Mouse (Mus musculus): ENCODE measurements around the gene Nup210.

The Nup210 gene

GRCm38 (mm10) chr6:91116244-91117145 lies at the start of gene Nup210:
TSS of gene Nup210 (minus strand) at chr6:91116829.
- in situ Hi-C loops (cut with MboI, MseI) = loop anchor here (10.0 kb wide), 2 partner anchors 568 to 588 kb away; partner anchors contain the start of gene Slc6a6 (in 1 of the 2)

GRCm38 (mm10) chr6:91165210-91165609 lies 48.6 kb upstream of the Nup210 start:
- in situ Hi-C loops (cut with MboI, MseI) = loop anchor here (5.0 kb wide), 2 partner anchors 112 to 247 kb away; partner anchors contain the start of gene Wnt7a (in 1 of the 2)

- in situ Hi-C loops (cut with MboI, MseI) = loop anchor here in 1 of 2 experiments (5.0 kb wide), 1 partner anchor 118 kb away; no protein-coding TSS in a partner anchor
Measured at GRCm38 (mm10) chr6:91164584-91164983, 48.0 kb upstream of the Nup210 start.

GRCm38 (mm10) chr6:91163195-91163911 lies 46.7 kb upstream of the Nup210 start:
- in situ Hi-C loops (cut with MboI, MseI) = loop anchor here in 1 of 2 experiments (5.0 kb wide), 1 partner anchor 119 kb away; no protein-coding TSS in a partner anchor

GRCm38 (mm10) chr6:91162314-91162713 lies 45.7 kb upstream of the Nup210 start:
- in situ Hi-C loops (cut with MboI, MseI) = loop anchor here in 1 of 2 experiments (5.0 kb wide), 1 partner anchor 120 kb away; no protein-coding TSS in a partner anchor

- in situ Hi-C loops (cut with MboI, MseI) = loop anchor here in 1 of 2 experiments (5.0 kb wide), 1 partner anchor 121 kb away; no protein-coding TSS in a partner anchor
Measured at GRCm38 (mm10) chr6:91161506-91162235, 45.0 kb upstream of the Nup210 start.

GRCm38 (mm10) chr6:91160976-91161375 lies 44.3 kb upstream of the Nup210 start:
- in situ Hi-C loops (cut with MboI, MseI) = loop anchor here in 1 of 2 experiments (5.0 kb wide), 1 partner anchor 121 kb away; no protein-coding TSS in a partner anchor

GRCm38 (mm10) chr6:91160399-91160798 lies 43.8 kb upstream of the Nup210 start:
- in situ Hi-C loops (cut with MboI, MseI) = loop anchor here in 1 of 2 experiments (5.0 kb wide), 1 partner anchor 122 kb away; no protein-coding TSS in a partner anchor

GRCm38 (mm10) chr6:91159047-91159446 lies 42.4 kb upstream of the Nup210 start:
- in situ Hi-C loops (cut with MboI, MseI) = loop anchor here in 1 of 2 experiments (10.0 kb wide), 1 partner anchor 576 kb away; no protein-coding TSS in a partner anchor

GRCm38 (mm10) chr6:91157237-91157570 lies 40.6 kb upstream of the Nup210 start:
- in situ Hi-C loops (cut with MboI, MseI) = loop anchor here in 1 of 2 experiments (10.0 kb wide), 1 partner anchor 578 kb away; no protein-coding TSS in a partner anchor

- in situ Hi-C loops (cut with MboI, MseI) = loop anchor here in 1 of 2 experiments (10.0 kb wide), 1 partner anchor 578 kb away; no protein-coding TSS in a partner anchor
Measured at GRCm38 (mm10) chr6:91156554-91157236, 40.1 kb upstream of the Nup210 start, which contains the start of gene Hdac11. TSS of gene Hdac11 (plus strand) at chr6:91156665.

- in situ Hi-C loops (cut with MboI, MseI) = loop anchor here in 1 of 2 experiments (10.0 kb wide), 1 partner anchor 579 kb away; no protein-coding TSS in a partner anchor
Measured at GRCm38 (mm10) chr6:91156062-91156461, 39.4 kb upstream of the Nup210 start.

- in situ Hi-C loops (cut with MboI, MseI) = loop anchor here in 1 of 2 experiments (10.0 kb wide), 1 partner anchor 580 kb away; no protein-coding TSS in a partner anchor
Measured at GRCm38 (mm10) chr6:91155286-91155685, 38.7 kb upstream of the Nup210 start.

- in situ Hi-C loops (cut with MboI, MseI) = loop anchor here in 1 of 2 experiments (10.0 kb wide), 1 partner anchor 580 kb away; no protein-coding TSS in a partner anchor
Measured at GRCm38 (mm10) chr6:91154685-91155084, 38.1 kb upstream of the Nup210 start.

- in situ Hi-C loops (cut with MboI, MseI) = loop anchor here in 1 of 2 experiments (10.0 kb wide), 1 partner anchor 581 kb away; no protein-coding TSS in a partner anchor
Measured at GRCm38 (mm10) chr6:91153549-91154064, 37.0 kb upstream of the Nup210 start.

- in situ Hi-C loops (cut with MboI, MseI) = loop anchor here in 1 of 2 experiments (10.0 kb wide), 1 partner anchor 582 kb away; no protein-coding TSS in a partner anchor
Measured at GRCm38 (mm10) chr6:91152892-91153548, 36.4 kb upstream of the Nup210 start.

- in situ Hi-C loops (cut with MboI, MseI) = no loop called here
Measured at GRCm38 (mm10) chr6:91147152-91147770, 30.6 kb upstream of the Nup210 start.

- in situ Hi-C loops (cut with MboI, MseI) = no loop called here
Measured at GRCm38 (mm10) chr6:91146443-91147151, 30.0 kb upstream of the Nup210 start.

All from T-helper 17 cell (primary cell).